Mouse (Mus musculus): ENCODE results near the gene Plekho1. TPM values are rescaled to one million over a fixed set of nuclear protein-coding genes. Genes with fewer than 3 reads are reported as not detected.

Gene Plekho1
- polyA plus RNA-seq, 1 experiment = 82.7 TPM

- H3K4me3 ChIP-seq (replicated peaks; ENCODE audit: extremely low read depth, low read depth, low read length) = no peak overlapping the region
- no peaks in the 10 kb centered on the region for H3K4me1 ChIP-seq (ENCODE audit: control insufficient read depth, insufficient read depth, low read length)
- TF ChIP-seq CTCF (IDR thresholded peaks at IDR 0.05; ENCODE audit: insufficient read depth, low read length) (no peak), POLR2A (IDR thresholded peaks at IDR 0.05; ENCODE audit: borderline replicate concordance, extremely low read depth, low read depth, low read length) (no peak)
- DNase-seq = no peak
- 97% methylated on average over 2 of the region's 2 CpGs for WGBS
Measured at GRCm38 (mm10) chr3:96016257-96016889, 20.6 kb upstream of the Plekho1 start.

- Histone ChIP-seq H3K4me3 (replicated peaks; ENCODE audit: extremely low read depth, low read depth, low read length) (no peak overlapping the region), H3K4me1 (ENCODE audit: control insufficient read depth, insufficient read depth, low read length) (no peaks in the 10 kb centered on the region)
- no peak for TF ChIP-seq CTCF (IDR thresholded peaks at IDR 0.05; ENCODE audit: insufficient read depth, low read length)
- WGBS = 81% methylated on average over 2 of the region's 2 CpGs
- no peak for DNase-seq
Measured at GRCm38 (mm10) chr3:96015681-96016080, 19.9 kb upstream of the Plekho1 start.

- 62% methylated on average over 5 of the region's 5 CpGs for WGBS
- no peak for DNase-seq
- Histone ChIP-seq H3K4me3 (replicated peaks; ENCODE audit: extremely low read depth, low read depth, low read length) (no peak overlapping the region), H3K4me1 (ENCODE audit: control insufficient read depth, insufficient read depth, low read length) (no peaks in the 10 kb centered on the region)
- TF ChIP-seq POLR2A (IDR thresholded peaks at IDR 0.05; ENCODE audit: borderline replicate concordance, extremely low read depth, low read depth, low read length) (no peak), CTCF (IDR thresholded peaks at IDR 0.05; ENCODE audit: insufficient read depth, low read length) (no peak)
Measured at GRCm38 (mm10) chr3:96012805-96013204, 17.0 kb upstream of the Plekho1 start.

- Histone ChIP-seq H3K4me3 (replicated peaks; ENCODE audit: extremely low read depth, low read depth, low read length) (no peak overlapping the region), H3K4me1 (ENCODE audit: control insufficient read depth, insufficient read depth, low read length) (no peaks in the 10 kb centered on the region)
- TF ChIP-seq POLR2A (IDR thresholded peaks at IDR 0.05; ENCODE audit: borderline replicate concordance, extremely low read depth, low read depth, low read length) (no peak), CTCF (IDR thresholded peaks at IDR 0.05; ENCODE audit: insufficient read depth, low read length) (no peak)
- DNase-seq = no peak
- WGBS = 59% methylated on average over 6 of the region's 6 CpGs
Measured at GRCm38 (mm10) chr3:96008463-96008862, 12.7 kb upstream of the Plekho1 start.

GRCm38 (mm10) chr3:96001560-96001959, 5.8 kb upstream of the Plekho1 start:
- TF ChIP-seq POLR2A (IDR thresholded peaks at IDR 0.05; ENCODE audit: borderline replicate concordance, extremely low read depth, low read depth, low read length) (no peak), CTCF (IDR thresholded peaks at IDR 0.05; ENCODE audit: insufficient read depth, low read length) (no peak)
- no peak overlapping the region for H3K4me3 ChIP-seq (replicated peaks; ENCODE audit: extremely low read depth, low read depth, low read length)
- 96% methylated on average over 1 of the region's 1 CpGs for WGBS
- no peak for DNase-seq
- H3K4me1 ChIP-seq (ENCODE audit: control insufficient read depth, insufficient read depth, low read length) = no peaks in the 10 kb centered on the region; the same call in 1 of the 2 replicates

- no peak for DNase-seq
- WGBS = 58% methylated on average over 9 of the region's 9 CpGs
- no peak overlapping the region for H3K4me3 ChIP-seq (replicated peaks; ENCODE audit: extremely low read depth, low read depth, low read length)
- no peak for TF ChIP-seq POLR2A (IDR thresholded peaks at IDR 0.05; ENCODE audit: borderline replicate concordance, extremely low read depth, low read depth, low read length)
- TF ChIP-seq CTCF (IDR thresholded peaks at IDR 0.05; ENCODE audit: insufficient read depth, low read length) = no peak
- no peaks in the 10 kb centered on the region; the same call in 1 of the 2 replicates for H3K4me1 ChIP-seq (ENCODE audit: control insufficient read depth, insufficient read depth, low read length)
Measured at GRCm38 (mm10) chr3:96000921-96001501, 5.2 kb upstream of the Plekho1 start.

- DNase-seq = no peak
- Histone ChIP-seq H3K4me1 (ENCODE audit: control insufficient read depth, insufficient read depth, low read length) (no peaks in the 10 kb centered on the region; the same call in 1 of the 2 replicates), H3K4me3 (replicated peaks; ENCODE audit: extremely low read depth, low read depth, low read length) (no peak overlapping the region)
- TF ChIP-seq POLR2A (IDR thresholded peaks at IDR 0.05; ENCODE audit: borderline replicate concordance, extremely low read depth, low read depth, low read length) = no peak
- TF ChIP-seq CTCF (IDR thresholded peaks at IDR 0.05; ENCODE audit: insufficient read depth, low read length) = no peak
- 60% methylated on average over 14 of the region's 14 CpGs for WGBS
Measured at GRCm38 (mm10) chr3:96000080-96000632, 4.4 kb upstream of the Plekho1 start.

GRCm38 (mm10) chr3:95999308-96000079, 3.7 kb upstream of the Plekho1 start:
- H3K4me1 ChIP-seq (ENCODE audit: control insufficient read depth, insufficient read depth, low read length) = no peaks in the 10 kb centered on the region; the same call in 1 of the 2 replicates

GRCm38 (mm10) chr3:95997203-95997721, 1.5 kb upstream of the Plekho1 start:
- no peak for DNase-seq
- H3K4me3 ChIP-seq (replicated peaks; ENCODE audit: extremely low read depth, low read depth, low read length) = no peak overlapping the region
- 47% methylated on average over 9 of the region's 9 CpGs for WGBS
- H3K4me1 ChIP-seq (ENCODE audit: control insufficient read depth, insufficient read depth, low read length) = peaks cover 2% of the 10 kb centered on the region; the same call in 1 of the 2 replicates
- TF ChIP-seq CTCF (IDR thresholded peaks at IDR 0.05; ENCODE audit: insufficient read depth, low read length) (no peak), POLR2A (IDR thresholded peaks at IDR 0.05; ENCODE audit: borderline replicate concordance, extremely low read depth, low read depth, low read length) (no peak)

More at GRCm38 (mm10) chr3:95999308-96000079, 3.7 kb upstream of the Plekho1 start:
- DNase-seq = no peak
- 64% methylated on average over 12 of the region's 12 CpGs for WGBS
- no peak overlapping the region for H3K4me3 ChIP-seq (replicated peaks; ENCODE audit: extremely low read depth, low read depth, low read length)
- TF ChIP-seq CTCF (IDR thresholded peaks at IDR 0.05; ENCODE audit: insufficient read depth, low read length) = no peak
- no peak for TF ChIP-seq POLR2A (IDR thresholded peaks at IDR 0.05; ENCODE audit: borderline replicate concordance, extremely low read depth, low read depth, low read length)

Data from lung, adult 2 months (tissue).